Mouse (Mus musculus) right cerebral cortex, adult 2 months (tissue): ENCODE data around the gene Cgrrf1.
"Not testable (repeated sequence)": the region's sequence is repeated elsewhere in the genome, so short reads cannot be mapped to it uniquely, and the experiment has no call there.

ENCODE experiments used
- DNase-seq, 2 experiments: peaks; one replicate each; pipeline ENCODE4 v3.0.0; 2021 to 2022; ENCODE audit warnings: low spot score in 2 of 2

The Cgrrf1 gene

GRCm38 (mm10) chr14:46831837-46832333 lies at the start of gene Cgrrf1:
Gene Cgrrf1, plus strand, starts transcription at chr14:46832125.
- peak; percentile 95 to 96 for DNase-seq

- DNase-seq: no peak
Observed at GRCm38 (mm10) chr14:46782187-46782828, 49.6 kb upstream of the Cgrrf1 start.

GRCm38 (mm10) chr14:46783327-46783926 lies 48.5 kb upstream of the Cgrrf1 start:
- no peak for DNase-seq

- no peak for DNase-seq
Observed at GRCm38 (mm10) chr14:46785247-46785646, 46.7 kb upstream of the Cgrrf1 start.

- DNase-seq: no peak
Observed at GRCm38 (mm10) chr14:46787454-46787786, 44.5 kb upstream of the Cgrrf1 start.

- peak; percentile 89 to 91 for DNase-seq
Observed at GRCm38 (mm10) chr14:46787787-46788504, 44.0 kb upstream of the Cgrrf1 start, which contains the start of gene Cnih1. Gene Cnih1, minus strand, starts transcription at chr14:46788411.

- no peak for DNase-seq
Observed at GRCm38 (mm10) chr14:46788505-46788901, 43.4 kb upstream of the Cgrrf1 start.

- no peak for DNase-seq
Observed at GRCm38 (mm10) chr14:46790303-46790702, 41.6 kb upstream of the Cgrrf1 start.

- no peak for DNase-seq
Observed at GRCm38 (mm10) chr14:46790723-46791122, 41.2 kb upstream of the Cgrrf1 start.

- no peak for DNase-seq
Observed at GRCm38 (mm10) chr14:46794157-46794556, 37.8 kb upstream of the Cgrrf1 start.

- DNase-seq: no peak
Observed at GRCm38 (mm10) chr14:46800684-46801345, 31.1 kb upstream of the Cgrrf1 start.

- DNase-seq: no peak
Observed at GRCm38 (mm10) chr14:46803259-46803658, 28.7 kb upstream of the Cgrrf1 start.

- no peak for DNase-seq
Observed at GRCm38 (mm10) chr14:46803791-46804190, 28.1 kb upstream of the Cgrrf1 start.

GRCm38 (mm10) chr14:46806186-46806585 lies 25.7 kb upstream of the Cgrrf1 start:
- no peak for DNase-seq

- no peak for DNase-seq
Observed at GRCm38 (mm10) chr14:46807927-46808326, 24.0 kb upstream of the Cgrrf1 start.

GRCm38 (mm10) chr14:46815640-46816039 lies 16.3 kb upstream of the Cgrrf1 start:
- no peak for DNase-seq

- no peak for DNase-seq
Observed at GRCm38 (mm10) chr14:46816916-46817622, 14.9 kb upstream of the Cgrrf1 start.

- DNase-seq: no peak
Observed at GRCm38 (mm10) chr14:46818743-46819142, 13.2 kb upstream of the Cgrrf1 start.

- DNase-seq: not testable (repeated sequence)
Observed at GRCm38 (mm10) chr14:46819961-46820360, 12.0 kb upstream of the Cgrrf1 start.

GRCm38 (mm10) chr14:46821271-46821872 lies 10.6 kb upstream of the Cgrrf1 start:
- no peak for DNase-seq
